Mouse (Mus musculus): ENCODE data around the gene Tspear.

- TF ChIP-seq CTCF (IDR thresholded peaks at IDR 0.05; ENCODE audit: extremely low read depth, insufficient read depth, insufficient read length, insufficient replicate concordance) (no peak), POLR2A (IDR thresholded peaks at IDR 0.05; ENCODE audit: low read depth, low read length) (no peak)
Measured at GRCm38 (mm10) chr10:77713734-77714133, 27.4 kb downstream of the Tspear start.
